Comparison of ENCODE assay signal across 13 mouse cellular contexts in genomic region chr10:99602331-99602730, GRCm38 (mm10).
DNase-seq lines count a peak whose midpoint lies in the region; TF ChIP-seq lines count a peak whose summit lies in the region.
"Had no signal": no experiment of that assay in that cellular context is flagged by ENCODE, and none has a peak within 500 bp of the region (broad histone marks: within the 10 kb centered on the region; RNA-seq: fewer than 3 reads in every experiment).

No protein-coding gene starts in this region.

- no peaks in the 10 kb centered on the region for H3K36me3 ChIP-seq in myocyte (ENCODE audit: control insufficient read depth, insufficient read depth)
- H3K36me3 ChIP-seq: forebrain, embryonic 10.5 days had no signal

- no peak overlapping the region for H3ac ChIP-seq in myocyte (ENCODE audit: control insufficient read depth, insufficient read length)

- DNase-seq in adrenal gland, adult 8-10 months: peak; percentile 28
- no peak for DNase-seq in adrenal gland, adult 18-20 months (ENCODE audit: low spot score in 2 of 2)
- peak; percentile 44 to 57 for DNase-seq in lung, adult 18-20 months
- no peak for DNase-seq in lung, adult 2 months
- peak; percentile 26 to 49 for DNase-seq in adrenal gland, postnatal 36 days
- DNase-seq in embryo, embryonic 10 days (ENCODE audit: low spot score): no peak
- no peak for DNase-seq in thymus, postnatal 0 days (ENCODE audit: low spot score)
- DNase-seq: cerebellum, adult 9-10 months; kidney, postnatal 25 days; left cerebral cortex, postnatal 4 days had no signal

- no peak overlapping the region for H3K4me3 ChIP-seq in lung, adult 2 months (replicated peaks; ENCODE audit: extremely low read depth, low read depth, low read length)
- H3K4me3 ChIP-seq in myocyte: no peak overlapping the region
- H3K4me3 ChIP-seq: forebrain, embryonic 10.5 days had no signal

- H3K27me3 ChIP-seq in myocyte (ENCODE audit: control insufficient read depth, insufficient read depth, insufficient read length): no peaks in the 10 kb centered on the region

- no peak overlapping the region for H3K4me2 ChIP-seq in myocyte (ENCODE audit: low read depth)
- H3K4me2 ChIP-seq: hindbrain, embryonic 14.5 days had no signal

- H3K79me2 ChIP-seq in myocyte (ENCODE audit: control insufficient read depth, insufficient read depth): no peaks in the 10 kb centered on the region

- 38% methylated on average over 5 of the region's 5 CpGs for WGBS in lung, adult 2 months

- TF ChIP-seq POLR2A in lung, adult 2 months (IDR thresholded peaks at IDR 0.05; ENCODE audit: borderline replicate concordance, extremely low read depth, low read depth, low read length): no peak
- no peak for TF ChIP-seq POLR2A in myocyte (IDR thresholded peaks at IDR 0.05; ENCODE audit: insufficient read length, low read depth)

- H3K4me1 ChIP-seq in lung, adult 2 months (ENCODE audit: control insufficient read depth, insufficient read depth, low read length): peaks cover 3% of the 10 kb centered on the region

- no peak for TF ChIP-seq CTCF in lung, adult 2 months (IDR thresholded peaks at IDR 0.05; ENCODE audit: insufficient read depth, low read length)

TF ChIP-seq in myocyte, 11 proteins besides CTCF, POLR2A, EP300 and RAD21:
- TF ChIP-seq SRF (IDR thresholded peaks at IDR 0.05; ENCODE audit: control insufficient read depth, insufficient read length, low read depth): no peak
- TF ChIP-seq REST (IDR thresholded peaks at IDR 0.05; ENCODE audit: insufficient read depth, insufficient read length): no peak
- no peak for TF ChIP-seq E2F4 (IDR thresholded peaks at IDR 0.05; ENCODE audit: insufficient read depth)
- peak; percentile 65; the same call in 1 of the 2 replicates for TF ChIP-seq CEBPB (IDR thresholded peaks at IDR 0.05; ENCODE audit: insufficient read depth, poor library complexity, severe bottlenecking)

Comparison
In these comparisons a context has a peak if more than half of its experiments do, and no peak if none do; other contexts are left out.
1. DNase-seq: peak in adrenal gland, adult 8-10 months (single experiment), lung, adult 18-20 months (2 of 2) and adrenal gland, postnatal 36 days (2 of 2); none in adrenal gland, adult 18-20 months (0 of 2), lung, adult 2 months (single experiment), embryo, embryonic 10 days (single experiment) and thymus, postnatal 0 days (single experiment).